In genomic region chrX:17558746-17559145, GRCm38 (mm10) we compare ENCODE assay signal across 26 mouse cellular contexts. TPM values are rescaled to one million over a fixed set of nuclear protein-coding genes. Genes with fewer than 3 reads are reported as not detected.
DNase-seq lines count a peak whose midpoint lies in the region; ATAC-seq and TF ChIP-seq lines count a peak whose summit lies in the region.
"Had no signal": no experiment of that assay in that cellular context is flagged by ENCODE, and none has a peak within 500 bp of the region (broad histone marks: within the 10 kb centered on the region; RNA-seq: fewer than 3 reads in every experiment).

No protein-coding gene starts in this region.

- H3K9me3 ChIP-seq in forebrain, embryonic 11.5 days (ENCODE audit: control insufficient read depth, low read length), result no peaks in the 10 kb centered on the region
- H3K9me3 ChIP-seq in forebrain, embryonic 13.5 days (replicated peaks), result no peaks in the 10 kb centered on the region
- no peaks in the 10 kb centered on the region for H3K9me3 ChIP-seq in midbrain, embryonic 10.5 days (replicated peaks)
- H3K9me3 ChIP-seq in midbrain, embryonic 14.5 days (ENCODE audit: control insufficient read depth, low read length), result no peaks in the 10 kb centered on the region
- H3K9me3 ChIP-seq in forebrain, embryonic 14.5 days (replicated peaks; ENCODE audit: control insufficient read depth, low read length), result no peaks in the 10 kb centered on the region
- H3K9me3 ChIP-seq: limb, embryonic 12.5 days; lung, embryonic 15.5 days had no signal

- ATAC-seq in forebrain, embryonic 11.5 days (replicated peaks; ENCODE audit: low FRiP score), result 0 out of 2 replicates have a peak, but pooled peaks have one; percentile 44
- ATAC-seq in forebrain, embryonic 13.5 days, result no peak
- no peak for ATAC-seq in midbrain, embryonic 14.5 days (ENCODE audit: low FRiP score, low TSS enrichment)
- ATAC-seq in forebrain, embryonic 14.5 days, result peak; percentile 54; the same call in 1 of the 2 replicates
- ATAC-seq: intestine, postnatal 0 days; Patski had no signal

- DNase-seq in forebrain, embryonic 11.5 days (ENCODE audit: low spot score), result no peak
- no peak for DNase-seq in midbrain, embryonic 10.5 days (ENCODE audit: low spot score)
- no peak for DNase-seq in midbrain, embryonic 14.5 days
- peak; percentile 55 for DNase-seq in brain, embryonic 14.5 days (ENCODE audit: low read depth)
- DNase-seq in forebrain, embryonic 14.5 days (ENCODE audit: low spot score), result no peak
- DNase-seq in heart, postnatal 4 days, result no peak
- DNase-seq in right cerebral cortex, adult 2 months (ENCODE audit: low spot score in 2 of 2), result no peak
- DNase-seq: adrenal gland, postnatal 10 days; cerebellum, adult 11 months; cerebellum, adult 9-11 months; gastrocnemius, postnatal 25 days; heart, adult 18-20 months; heart, postnatal 36 days; kidney, adult 9 months; kidney, postnatal 10 days; lung, postnatal 36 days; thymus, adult 2 months; thymus, postnatal 4 days had no signal

- H3K27ac ChIP-seq in forebrain, embryonic 11.5 days (ENCODE audit: low read depth, low read length), result no peak overlapping the region
- H3K27ac ChIP-seq in forebrain, embryonic 13.5 days, result no peak overlapping the region
- H3K27ac ChIP-seq in midbrain, embryonic 10.5 days (replicated peaks), result peak overlapping the region; percentile 52; the same call in 1 of the 2 replicates
- H3K27ac ChIP-seq in midbrain, embryonic 14.5 days (replicated peaks; ENCODE audit: low read depth, low read length), result no peak overlapping the region; the same call in 1 of the 2 replicates
- peak overlapping the region; percentile 44; the same call in 1 of the 2 replicates for H3K27ac ChIP-seq in forebrain, embryonic 14.5 days (ENCODE audit: low read depth, low read length)
- H3K27ac ChIP-seq: left cerebral cortex, adult 2 months; limb, embryonic 12.5 days; lung, embryonic 15.5 days had no signal

- H3K4me3 ChIP-seq in forebrain, embryonic 11.5 days (ENCODE audit: low read depth, low read length), result no peak overlapping the region
- no peak overlapping the region for H3K4me3 ChIP-seq in forebrain, embryonic 13.5 days
- no peak overlapping the region for H3K4me3 ChIP-seq in midbrain, embryonic 10.5 days
- no peak overlapping the region for H3K4me3 ChIP-seq in midbrain, embryonic 14.5 days (replicated peaks; ENCODE audit: low read depth, low read length)
- H3K4me3 ChIP-seq in forebrain, embryonic 14.5 days (ENCODE audit: low read depth, low read length), result no peak overlapping the region
- H3K4me3 ChIP-seq: left cerebral cortex, adult 2 months; limb, embryonic 12.5 days; lung, embryonic 15.5 days had no signal

- no peak for TF ChIP-seq CTCF in brain, embryonic 14.5 days (IDR thresholded peaks at IDR 0.05; ENCODE audit: borderline replicate concordance, extremely low read depth, insufficient read depth, insufficient read length)

- no peak overlapping the region for H3K9ac ChIP-seq in forebrain, embryonic 11.5 days (ENCODE audit: low read length)
- no peak overlapping the region for H3K9ac ChIP-seq in forebrain, embryonic 13.5 days
- no peak overlapping the region for H3K9ac ChIP-seq in midbrain, embryonic 14.5 days (replicated peaks; ENCODE audit: low read length)
- no peak overlapping the region for H3K9ac ChIP-seq in forebrain, embryonic 14.5 days (ENCODE audit: low read length)
- H3K9ac ChIP-seq: limb, embryonic 12.5 days; lung, embryonic 15.5 days had no signal

- H3K27me3 ChIP-seq in forebrain, embryonic 11.5 days (ENCODE audit: control insufficient read depth, insufficient read depth, low read length), result no peaks in the 10 kb centered on the region
- no peaks in the 10 kb centered on the region for H3K27me3 ChIP-seq in forebrain, embryonic 13.5 days
- no peaks in the 10 kb centered on the region for H3K27me3 ChIP-seq in midbrain, embryonic 10.5 days (ENCODE audit: low read depth, poor library complexity, severe bottlenecking)
- H3K27me3 ChIP-seq in midbrain, embryonic 14.5 days (ENCODE audit: control insufficient read depth, insufficient read depth, low read length), result no peaks in the 10 kb centered on the region
- H3K27me3 ChIP-seq in forebrain, embryonic 14.5 days (replicated peaks; ENCODE audit: control insufficient read depth, insufficient read depth, low read length), result no peaks in the 10 kb centered on the region
- H3K27me3 ChIP-seq: limb, embryonic 12.5 days; lung, embryonic 15.5 days had no signal

- 29% methylated on average over 4 of the region's 4 CpGs for WGBS in forebrain, embryonic 11.5 days
- WGBS in forebrain, embryonic 13.5 days, result 21% methylated on average over 4 of the region's 4 CpGs
- 41% methylated on average over 4 of the region's 4 CpGs for whole genome bisulfite sequencing in midbrain, embryonic 10.5 days
- WGBS in midbrain, embryonic 14.5 days, result 28% methylated on average over 4 of the region's 4 CpGs
- WGBS in forebrain, embryonic 14.5 days, result 24% methylated on average over 4 of the region's 4 CpGs

- H3K4me2 ChIP-seq in forebrain, embryonic 11.5 days (ENCODE audit: low read depth, low read length, severe bottlenecking), result no peak overlapping the region
- no peak overlapping the region for H3K4me2 ChIP-seq in forebrain, embryonic 13.5 days
- H3K4me2 ChIP-seq in midbrain, embryonic 14.5 days (ENCODE audit: low read length), result no peak overlapping the region
- no peak overlapping the region for H3K4me2 ChIP-seq in forebrain, embryonic 14.5 days (ENCODE audit: low read length)
- H3K4me2 ChIP-seq: heart, embryonic 11.5 days; limb, embryonic 12.5 days; liver, embryonic 11.5 days; lung, embryonic 15.5 days had no signal

- TF ChIP-seq POLR2A in brain, embryonic 14.5 days (IDR thresholded peaks at IDR 0.05; ENCODE audit: borderline replicate concordance, extremely low read depth, insufficient read depth, insufficient read length, poor library complexity, severe bottlenecking), result no peak

- H3K4me1 ChIP-seq in forebrain, embryonic 11.5 days (replicated peaks; ENCODE audit: control insufficient read depth, insufficient read depth, low read length), result no peaks in the 10 kb centered on the region
- peaks cover 8% of the 10 kb centered on the region; the same call in 1 of the 2 replicates for H3K4me1 ChIP-seq in forebrain, embryonic 13.5 days
- peaks cover 10% of the 10 kb centered on the region for H3K4me1 ChIP-seq in midbrain, embryonic 10.5 days
- no peaks in the 10 kb centered on the region for H3K4me1 ChIP-seq in midbrain, embryonic 14.5 days (ENCODE audit: control insufficient read depth, insufficient read depth, low read length)
- H3K4me1 ChIP-seq in forebrain, embryonic 14.5 days (ENCODE audit: control insufficient read depth, insufficient read depth, low read length), result no peaks in the 10 kb centered on the region
- H3K4me1 ChIP-seq: limb, embryonic 12.5 days; lung, embryonic 15.5 days had no signal

- H3K36me3 ChIP-seq in forebrain, embryonic 11.5 days (ENCODE audit: control insufficient read depth, insufficient read depth, low read length), result no peaks in the 10 kb centered on the region
- no peaks in the 10 kb centered on the region for H3K36me3 ChIP-seq in forebrain, embryonic 13.5 days (ENCODE audit: poor library complexity, severe bottlenecking)
- H3K36me3 ChIP-seq in midbrain, embryonic 10.5 days, result no peaks in the 10 kb centered on the region
- H3K36me3 ChIP-seq in midbrain, embryonic 14.5 days (ENCODE audit: control insufficient read depth, insufficient read depth, low read length), result no peaks in the 10 kb centered on the region
- no peaks in the 10 kb centered on the region for H3K36me3 ChIP-seq in forebrain, embryonic 14.5 days (ENCODE audit: control insufficient read depth, insufficient read depth, low read length)
- H3K36me3 ChIP-seq: limb, embryonic 12.5 days; lung, embryonic 15.5 days had no signal

RNA-seq across cellular contexts. Expression of gene Fundc1, which starts 13.4 kb away (rescaled TPM):
- 47.4 and 49.7 TPM in 2 replicates for polyA plus RNA-seq in forebrain, embryonic 11.5 days (2014; fragmentation: Nextera tagmentation; extraction: Ambion mirVana)
- polyA plus RNA-seq in forebrain, embryonic 13.5 days (2015; fragmentation: Nextera tagmentation; extraction: Ambion mirVana), result 65.4 and 69.3 TPM in 2 replicates
- 40.1 and 41.2 TPM in 2 replicates for polyA plus RNA-seq in midbrain, embryonic 10.5 days (2016; fragmentation: Nextera tagmentation; extraction: Ambion mirVana)
- 68.7 and 80.4 TPM in 2 replicates for polyA plus RNA-seq in midbrain, embryonic 14.5 days (2014; fragmentation: Nextera tagmentation; extraction: Ambion mirVana)
- 31.8 and 33.0 TPM in 2 replicates for polyA plus RNA-seq in brain, embryonic 14.5 days (2012; rRNA removed)
- 80.2 and 80.6 TPM in 2 replicates for polyA plus RNA-seq in forebrain, embryonic 14.5 days (2014; fragmentation: Nextera tagmentation; extraction: Ambion mirVana)
- 10 to 100 TPM; 24.8 to 25.0 TPM for total RNA-seq in heart, postnatal 4 days (2021)

Comparison
In these comparisons a context has a peak if more than half of its experiments do, and no peak if none do; other contexts are left out.
1. ATAC-seq: peak in forebrain, embryonic 11.5 days (single experiment) and forebrain, embryonic 14.5 days (single experiment); none in forebrain, embryonic 13.5 days (single experiment) and midbrain, embryonic 14.5 days (single experiment).
2. H3K27ac ChIP-seq: peak in midbrain, embryonic 10.5 days (single experiment) and forebrain, embryonic 14.5 days (single experiment); none in forebrain, embryonic 11.5 days (single experiment), forebrain, embryonic 13.5 days (single experiment) and midbrain, embryonic 14.5 days (single experiment).